Mouse (Mus musculus) small intestine, adult 2 months (tissue): Measurements from ENCODE around the gene Ephb1.

ENCODE experiments used
- CTCF ChIP-seq: fragments of 200-500 bp; IDR thresholded peaks from 2 replicates; pipeline ENCODE4 v1.5.1; 2012; ENCODE audit warnings: low read depth, mild to moderate bottlenecking, control low read depth, inconsistent platforms, low read length, moderate library complexity, mixed read lengths; ENCODE audit not compliant: insufficient replicate concordance, insufficient read length; ENCODE audit errors: extremely low read depth
- POLR2A ChIP-seq: fragments of 200-500 bp; IDR thresholded peaks from 2 replicates; pipeline ENCODE4 v1.6.1; 2012; ENCODE audit warnings: low read depth, mild to moderate bottlenecking, control low read depth, inconsistent platforms, low read length, moderate library complexity

- no peak for TF ChIP-seq CTCF
- TF ChIP-seq POLR2A = no peak
Observed at GRCm38 (mm10) chr9:102262100-102262501, 92.4 kb downstream of the Ephb1 start.
